Mouse (Mus musculus) kidney, embryonic 16.5 days (tissue): ENCODE measurements around the gene Acvr2b. TPM values are rescaled to one million over a fixed set of nuclear protein-coding genes. Genes with fewer than 3 reads are reported as not detected.
A peak's percentile ranks its signal among the peaks of the same experiment; 100 is the strongest.

ENCODE experiments used
- ATAC-seq: fragments of 200-750 bp; cut with Nextera tagmentation; 2 replicates; pipeline ENCODE4 v1.8.0; 2017; ENCODE audit warnings: moderate TSS enrichment; ENCODE audit not compliant: low FRiP score, low TSS enrichment
- H3K27ac ChIP-seq: fragments of 300-500 bp; sonication (generic); 2 replicates; pipeline ENCODE4 v1.5.1; 2014; ENCODE audit warnings: low read length
- H3K27me3 ChIP-seq: fragments of 300-500 bp; sonication (generic); 2 replicates; pipeline ENCODE4 v1.6.1; 2014; ENCODE audit warnings: low read length, control low read depth, mixed read lengths; ENCODE audit not compliant: insufficient read depth
- H3K36me3 ChIP-seq: fragments of 300-500 bp; sonication (generic); 2 replicates; pipeline ENCODE4 v1.6.1; 2014; ENCODE audit warnings: low read length, control low read depth, mixed read lengths; ENCODE audit not compliant: insufficient read depth
- H3K4me1 ChIP-seq: fragments of 300-500 bp; sonication (generic); 2 replicates; pipeline ENCODE4 v1.6.1; 2014; ENCODE audit warnings: low read length, control low read depth, mixed read lengths; ENCODE audit not compliant: insufficient read depth
- H3K4me2 ChIP-seq: fragments of 300-500 bp; sonication (generic); replicated peaks from 2 replicates; pipeline ENCODE4 v1.6.1; 2014; ENCODE audit warnings: low read depth, low read length
- H3K4me3 ChIP-seq: fragments of 300-500 bp; sonication (generic); 2 replicates; pipeline ENCODE4 v1.5.1; 2014; ENCODE audit warnings: mild to moderate bottlenecking, low read length
- H3K9ac ChIP-seq: fragments of 300-500 bp; sonication (generic); replicated peaks from 2 replicates; pipeline ENCODE4 v1.6.1; 2014; ENCODE audit warnings: low read length
- H3K9me3 ChIP-seq: fragments of 300-500 bp; sonication (generic); 2 replicates; pipeline ENCODE4 v1.6.1; 2016; ENCODE audit warnings: low read length, control low read depth
- WGBS: fragments of 180-500 bp; shearing (Covaris S2); extraction: QIAGEN DNeasy Blood & Tissue Kit; methylation state at CpG from one replicate; pipeline ENCODE4 v1.1.7; 2014; 5-methylcytosine and 5-hydroxymethylcytosine counted together
- polyA plus RNA-seq: library from polyadenylated mRNA; unstranded; fragments of >200 nt; fragmentation: Nextera tagmentation; extraction: Ambion mirVana; gene quantifications from 2 replicates; pipeline ENCODE4 v1.2.1, GENCODE M21; 2015

Acvr2b gene
- polyA plus RNA-seq, 1 experiment from 2014 or later = 23.6 TPM

GRCm38 (mm10) chr9:119426483-119426882 is 24.6 kb downstream of the Acvr2b start:
- Histone ChIP-seq H3K36me3 (peaks cover 16% of the 10 kb centered on the region), H3K9me3 (no peaks in the 10 kb centered on the region), H3K4me2 (no peak overlapping the region), H3K27ac (no peak overlapping the region), H3K27me3 (no peaks in the 10 kb centered on the region), H3K4me3 (no peak overlapping the region), H3K9ac (no peak overlapping the region), H3K4me1 (peaks cover 36% of the 10 kb centered on the region)
- WGBS = 61% methylated on average over 7 of the region's 7 CpGs
- no peak for ATAC-seq

GRCm38 (mm10) chr9:119430311-119430710 is 28.4 kb downstream of the Acvr2b start:
- Histone ChIP-seq H3K4me1 (peaks cover 22% of the 10 kb centered on the region), H3K9ac (no peak overlapping the region), H3K4me3 (no peak overlapping the region), H3K4me2 (no peak overlapping the region), H3K9me3 (no peaks in the 10 kb centered on the region), H3K27me3 (no peaks in the 10 kb centered on the region), H3K36me3 (peaks cover 42% of the 10 kb centered on the region), H3K27ac (no peak overlapping the region)
- peak; percentile 74 for ATAC-seq
- WGBS = 45% methylated on average over 7 of the region's 7 CpGs

GRCm38 (mm10) chr9:119435855-119436254 is 33.9 kb downstream of the Acvr2b start:
- WGBS = 75% methylated on average over 2 of the region's 2 CpGs
- Histone ChIP-seq H3K4me1 (no peaks in the 10 kb centered on the region), H3K4me3 (no peak overlapping the region), H3K9me3 (no peaks in the 10 kb centered on the region), H3K27me3 (no peaks in the 10 kb centered on the region), H3K9ac (no peak overlapping the region), H3K4me2 (no peak overlapping the region), H3K36me3 (peaks cover 39% of the 10 kb centered on the region), H3K27ac (no peak overlapping the region)
- no peak for ATAC-seq

- no peak overlapping the region for H3K4me2 ChIP-seq
- H3K27ac ChIP-seq = no peak overlapping the region
- H3K9me3 ChIP-seq = no peaks in the 10 kb centered on the region
- no peaks in the 10 kb centered on the region for H3K27me3 ChIP-seq
- no peak overlapping the region for H3K4me3 ChIP-seq
- peaks cover 26% of the 10 kb centered on the region for H3K36me3 ChIP-seq
- no peak overlapping the region for H3K9ac ChIP-seq
- no peak for ATAC-seq
- H3K4me1 ChIP-seq = no peaks in the 10 kb centered on the region
- 91% methylated on average over 12 of the region's 12 CpGs for WGBS
These were observed 36.1 kb downstream of the Acvr2b start for GRCm38 (mm10) chr9:119438065-119438464.

GRCm38 (mm10) chr9:119438498-119439000 is 36.6 kb downstream of the Acvr2b start:
- Histone ChIP-seq H3K9me3 (no peaks in the 10 kb centered on the region), H3K4me1 (no peaks in the 10 kb centered on the region), H3K27me3 (no peaks in the 10 kb centered on the region), H3K27ac (no peak overlapping the region), H3K36me3 (peaks cover 23% of the 10 kb centered on the region), H3K4me2 (no peak overlapping the region), H3K4me3 (no peak overlapping the region), H3K9ac (no peak overlapping the region)
- 91% methylated on average over 9 of the region's 9 CpGs for WGBS
- no peak for ATAC-seq

- peak within 1 kb of the TSS; percentile 84 for H3K4me3 ChIP-seq
- H3K36me3 ChIP-seq = peaks cover 24% of the 10 kb centered on the region
- no peaks in the 10 kb centered on the region for H3K9me3 ChIP-seq
- peak within 1 kb of the TSS; percentile 63 for H3K27ac ChIP-seq
- ATAC-seq = peak; percentile 94
- H3K27me3 ChIP-seq = no peaks in the 10 kb centered on the region
- H3K4me1 ChIP-seq = peaks cover 8% of the 10 kb centered on the region
- H3K9ac ChIP-seq = peak within 1 kb of the TSS; percentile 87
- peak within 1 kb of the TSS; percentile 55 for H3K4me2 ChIP-seq
- WGBS = 0% methylated on average over 52 of the region's 52 CpGs
These were observed 43.0 kb downstream of the Acvr2b start, which contains the start of gene Exog for GRCm38 (mm10) chr9:119444738-119445429. Exog (plus strand) TSS chr9:119444943.

- H3K9me3 ChIP-seq = no peaks in the 10 kb centered on the region
- H3K36me3 ChIP-seq = peaks cover 30% of the 10 kb centered on the region
- peak overlapping the region; percentile 84 for H3K4me3 ChIP-seq
- H3K4me2 ChIP-seq = peak overlapping the region; percentile 55
- H3K27me3 ChIP-seq = no peaks in the 10 kb centered on the region
- WGBS = 31% methylated on average over 6 of the region's 6 CpGs
- peak overlapping the region; percentile 87 for H3K9ac ChIP-seq
- peaks cover 8% of the 10 kb centered on the region for H3K4me1 ChIP-seq
- no peak for ATAC-seq
- no peak overlapping the region for H3K27ac ChIP-seq
These were observed 43.8 kb downstream of the Acvr2b start for GRCm38 (mm10) chr9:119445737-119446136.

- no peak overlapping the region for H3K4me3 ChIP-seq
- no peaks in the 10 kb centered on the region for H3K27me3 ChIP-seq
- no peak overlapping the region for H3K27ac ChIP-seq
- peaks cover 24% of the 10 kb centered on the region; the same call in 1 of the 2 replicates for H3K36me3 ChIP-seq
- H3K9ac ChIP-seq = no peak overlapping the region
- ATAC-seq = no peak
- no peaks in the 10 kb centered on the region for H3K4me1 ChIP-seq
- H3K9me3 ChIP-seq = no peaks in the 10 kb centered on the region
- H3K4me2 ChIP-seq = no peak overlapping the region
- 87% methylated on average over 14 of the region's 14 CpGs for WGBS
These were observed 54.0 kb downstream of the Acvr2b start for GRCm38 (mm10) chr9:119455967-119456366.

- WGBS = 85% methylated on average over 14 of the region's 14 CpGs
- ATAC-seq = no peak
- peaks cover 14% of the 10 kb centered on the region for H3K36me3 ChIP-seq
- no peak overlapping the region for H3K27ac ChIP-seq
- H3K4me3 ChIP-seq = no peak overlapping the region
- no peak overlapping the region for H3K9ac ChIP-seq
- H3K4me2 ChIP-seq = no peak overlapping the region
- H3K9me3 ChIP-seq = no peaks in the 10 kb centered on the region
- no peaks in the 10 kb centered on the region for H3K27me3 ChIP-seq
- no peaks in the 10 kb centered on the region for H3K4me1 ChIP-seq
These were observed 55.2 kb downstream of the Acvr2b start for GRCm38 (mm10) chr9:119457122-119457521.

GRCm38 (mm10) chr9:119460410-119460809 is 58.5 kb downstream of the Acvr2b start:
- ATAC-seq = no peak
- Histone ChIP-seq H3K4me2 (no peak overlapping the region), H3K9ac (no peak overlapping the region), H3K27me3 (no peaks in the 10 kb centered on the region), H3K4me1 (no peaks in the 10 kb centered on the region), H3K27ac (no peak overlapping the region), H3K4me3 (no peak overlapping the region), H3K36me3 (peaks cover 31% of the 10 kb centered on the region), H3K9me3 (no peaks in the 10 kb centered on the region)
- 39% methylated on average over 8 of the region's 8 CpGs for WGBS
